24 mouse cellular contexts compared by ENCODE assay signal in genomic region chr1:142000335-142000734, GRCm38 (mm10).
"Had no signal": no experiment of that assay in that cellular context is flagged by ENCODE, and none has a peak within 500 bp of the region (broad histone marks: within the 10 kb centered on the region; RNA-seq: fewer than 3 reads in every experiment).

No protein-coding gene starts in this region.

- H3K4me1 ChIP-seq: limb, embryonic 12.5 days; limb, embryonic 15.5 days; lung, embryonic 15.5 days; megakaryocyte, embryonic 14.5 days; midbrain, embryonic 12.5 days had no signal

- ATAC-seq: intestine, embryonic 16.5 days; midbrain, embryonic 16.5 days had no signal

- H3K27me3 ChIP-seq: limb, embryonic 12.5 days; limb, embryonic 15.5 days; lung, embryonic 15.5 days; megakaryocyte, embryonic 14.5 days; midbrain, embryonic 12.5 days had no signal

- H3K4me2 ChIP-seq: limb, embryonic 12.5 days; limb, embryonic 15.5 days; liver, embryonic 11.5 days; lung, embryonic 15.5 days; midbrain, embryonic 12.5 days had no signal

- H3K9ac ChIP-seq: limb, embryonic 12.5 days; limb, embryonic 15.5 days; liver, embryonic 14.5 days; lung, embryonic 15.5 days; midbrain, embryonic 12.5 days had no signal

- H3K4me3 ChIP-seq: limb, embryonic 12.5 days; limb, embryonic 15.5 days; lung, embryonic 15.5 days; megakaryocyte, embryonic 14.5 days; midbrain, embryonic 12.5 days had no signal

- DNase-seq: kidney, adult 18-20 months; kidney, adult 9 months; kidney, postnatal 14 days; kidney, postnatal 4 days; left cerebral cortex, postnatal 4 days; lung, adult 18-20 months; lung, postnatal 10 days; lung, postnatal 36 days; right cerebral cortex, adult 18-20 months; right cerebral cortex, postnatal 14 days; right cerebral cortex, postnatal 4 days; thymus, adult 2 months; thymus, postnatal 14 days; thymus, postnatal 4 days had no signal

- H3K9me3 ChIP-seq: limb, embryonic 12.5 days; limb, embryonic 15.5 days; lung, embryonic 15.5 days; megakaryocyte, embryonic 14.5 days; midbrain, embryonic 12.5 days had no signal

- H3K36me3 ChIP-seq: limb, embryonic 12.5 days; limb, embryonic 15.5 days; lung, embryonic 15.5 days; midbrain, embryonic 12.5 days had no signal

- H3K27ac ChIP-seq: limb, embryonic 12.5 days; limb, embryonic 15.5 days; liver, embryonic 14.5 days; lung, embryonic 15.5 days; midbrain, embryonic 12.5 days; stomach, postnatal 0 days had no signal
